Mouse (Mus musculus) cerebellum, postnatal 4 days (tissue): Measurements from ENCODE around the gene Sox5.

Source experiments
- DNase-seq, 2 experiments: peaks; one replicate each; pipeline ENCODE4 v3.0.0; 2022; ENCODE audit warnings: low spot score in 2 of 2, mixed read lengths in 1 of 2

Gene Sox5

GRCm38 (mm10) chr6:144332027-144332426 is 449.8 kb downstream of the Sox5 start:
- no peak for DNase-seq

GRCm38 (mm10) chr6:144329311-144329930 is 452.4 kb downstream of the Sox5 start:
- no peak for DNase-seq

GRCm38 (mm10) chr6:144328779-144329178 is 453.0 kb downstream of the Sox5 start:
- DNase-seq: no peak

- DNase-seq: no peak
These were observed 455.0 kb downstream of the Sox5 start for GRCm38 (mm10) chr6:144326817-144327216.

- DNase-seq: no peak
These were observed 458.4 kb downstream of the Sox5 start for GRCm38 (mm10) chr6:144323372-144323771.

GRCm38 (mm10) chr6:144322297-144323047 is 459.3 kb downstream of the Sox5 start:
- DNase-seq: no peak

- DNase-seq: no peak
These were observed 461.4 kb downstream of the Sox5 start for GRCm38 (mm10) chr6:144320327-144320726.

GRCm38 (mm10) chr6:144319717-144320116 is 462.1 kb downstream of the Sox5 start:
- DNase-seq: no peak

GRCm38 (mm10) chr6:144312781-144313754 is 468.7 kb downstream of the Sox5 start:
- no peak for DNase-seq

GRCm38 (mm10) chr6:144312282-144312780 is 469.4 kb downstream of the Sox5 start:
- no peak for DNase-seq

- DNase-seq: no peak
These were observed 470.0 kb downstream of the Sox5 start for GRCm38 (mm10) chr6:144311754-144312153.

GRCm38 (mm10) chr6:144309171-144309570 is 472.6 kb downstream of the Sox5 start:
- no peak for DNase-seq

- no peak for DNase-seq
These were observed 474.1 kb downstream of the Sox5 start for GRCm38 (mm10) chr6:144307551-144308149.

- DNase-seq: no peak
These were observed 479.0 kb downstream of the Sox5 start for GRCm38 (mm10) chr6:144302823-144303222.

- no peak for DNase-seq
These were observed 480.7 kb downstream of the Sox5 start for GRCm38 (mm10) chr6:144301082-144301481.

GRCm38 (mm10) chr6:144299503-144299858 is 482.3 kb downstream of the Sox5 start:
- DNase-seq: no peak

- DNase-seq: no peak
These were observed 482.9 kb downstream of the Sox5 start for GRCm38 (mm10) chr6:144298641-144299502.

- DNase-seq: no peak
These were observed 483.9 kb downstream of the Sox5 start for GRCm38 (mm10) chr6:144297846-144298245.

- no peak for DNase-seq
These were observed 484.6 kb downstream of the Sox5 start for GRCm38 (mm10) chr6:144297131-144297530.

- no peak for DNase-seq
These were observed 490.3 kb downstream of the Sox5 start for GRCm38 (mm10) chr6:144291526-144291925.

GRCm38 (mm10) chr6:144286122-144286521 is 495.7 kb downstream of the Sox5 start:
- peak in 1 of 2 experiments; percentile 16 for DNase-seq
